Mouse (Mus musculus) C3H10T1/2 (cell line): ENCODE measurements around the gene Bpifa1. TPM values are rescaled to one million over a fixed set of nuclear protein-coding genes. Genes with fewer than 3 reads are reported as not detected.

Source experiments
- polyA plus RNA-seq, 2 experiments: library from polyadenylated mRNA; unstranded; fragments of >200 nt; fragmentation: generic; extraction: Trizol; gene quantifications; one replicate each; pipeline ENCODE4 v1.2.1; 2012; ENCODE audit warnings: missing spikeins in 2 of 2

Bpifa1 gene
- polyA plus RNA-seq, result not detected

GRCm38 (mm10) chr2:154142580-154142979 lies at the start of gene Bpifa1:
Gene Bpifa1, plus strand, starts transcription at chr2:154142880.

DNA sequence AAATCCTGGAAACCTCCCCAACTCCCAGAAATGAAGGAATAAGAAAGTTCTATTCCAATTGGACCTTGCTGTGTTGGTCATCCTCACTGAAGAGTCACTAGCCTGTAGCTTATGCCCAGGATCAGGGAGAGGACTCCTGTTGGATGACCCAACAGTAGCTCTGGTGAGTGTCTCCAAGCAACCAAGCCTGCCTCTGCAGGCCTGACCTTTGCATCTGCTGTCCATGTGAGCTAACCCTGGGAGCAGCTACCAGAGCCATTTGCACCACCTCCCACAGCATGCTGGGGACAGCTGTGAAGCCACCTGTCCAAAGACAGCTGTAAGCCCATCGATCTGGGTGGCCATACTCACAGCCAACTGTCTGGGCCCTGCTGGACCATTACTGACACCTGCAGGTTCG lies 12.6 kb upstream of the Bpifa1 start, which contains the start of gene Bpifa3:
TSS of gene Bpifa3 (plus strand) at position 217 of the 400 bp plus-strand sequence.

DNA sequence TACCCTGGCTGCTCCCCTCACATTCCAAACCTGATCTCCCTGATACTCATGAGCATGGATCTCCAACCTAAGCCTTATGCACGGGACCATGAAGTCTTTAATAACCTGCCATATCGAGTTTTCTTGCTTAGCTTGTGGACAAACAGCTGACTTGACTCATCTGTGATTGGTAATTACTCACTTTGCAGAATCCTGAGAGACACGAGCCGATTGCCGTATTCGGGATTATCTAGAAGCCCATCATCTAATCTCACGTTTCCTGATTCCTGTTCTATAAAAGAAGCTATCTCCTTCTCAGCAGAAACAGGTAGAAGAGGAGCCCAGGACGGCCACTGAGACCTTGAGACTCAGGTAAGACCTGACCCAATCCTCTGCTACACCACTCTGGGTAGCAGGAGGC lies 19.6 kb downstream of the Bpifa1 start, which contains the start of gene Bpifa5:
TSS of gene Bpifa5 (plus strand) at position 301 of the 400 bp plus-strand sequence.

GRCm38 (mm10) chr2:154190546-154191258 lies 48.0 kb downstream of the Bpifa1 start, which contains the start of gene Bpifb1:
Gene Bpifb1, plus strand, starts transcription at chr2:154190818.

Other genes starting within 250 kb of the Bpifa1 start
- gene Bpifb6, start 242.5 kb upstream of the Bpifa1 start, polyA plus RNA-seq, result not detected
- gene Bpifb3, start 224.7 kb upstream of the Bpifa1 start, polyA plus RNA-seq, result under 1 TPM in 1 of 2 experiments, not detected in 1; 0.19 TPM
- under 1 TPM; 0.06 to 0.26 TPM for gene Bpifb4, start 204.7 kb upstream of the Bpifa1 start, polyA plus RNA-seq
- not detected for gene Bpifa6, start 167.9 kb upstream of the Bpifa1 start, polyA plus RNA-seq
- gene Bpifa2, start 134.6 kb upstream of the Bpifa1 start, polyA plus RNA-seq, result not detected
- gene Bpifa3, start 12.5 kb upstream of the Bpifa1 start, polyA plus RNA-seq, result not detected
- not detected for gene Bpifa5, start 19.7 kb downstream of the Bpifa1 start, polyA plus RNA-seq
- not detected for gene Bpifb1, start 47.9 kb downstream of the Bpifa1 start, polyA plus RNA-seq
- gene Bpifb5, start 80.9 kb downstream of the Bpifa1 start, polyA plus RNA-seq, result not detected
- gene Bpifb9a, start 115.0 kb downstream of the Bpifa1 start, polyA plus RNA-seq, result not detected
- not detected for gene Bpifb9b, start 164.3 kb downstream of the Bpifa1 start, polyA plus RNA-seq
- gene Cdk5rap1, start 230.1 kb downstream of the Bpifa1 start, polyA plus RNA-seq, result 1 to 10 TPM; 3.0 to 8.0 TPM